Mouse (Mus musculus) liver, adult 2 months (tissue): ENCODE measurements around the gene Tlx2. TPM values are rescaled to one million over a fixed set of nuclear protein-coding genes. Genes with fewer than 3 reads are reported as not detected.

ENCODE experiments used
- DNase-seq: peaks from one replicate; pipeline ENCODE4 v3.0.0-alpha.2; 2011; ENCODE audit warnings: low read depth, low spot score; ENCODE audit errors: extremely low read depth
- H3K27ac ChIP-seq: fragments of 200-500 bp; replicated peaks from 2 replicates; pipeline ENCODE4 v1.5.1; 2012; ENCODE audit warnings: low read depth, mild to moderate bottlenecking, control low read depth, inconsistent platforms, low read length; ENCODE audit not compliant: insufficient read depth
- H3K27me3 ChIP-seq: fragments of 200-500 bp; 2 replicates; pipeline ENCODE4 v1.6.1; 2012; ENCODE audit warnings: mild to moderate bottlenecking, moderate library complexity, low read length, inconsistent platforms; ENCODE audit not compliant: control insufficient read depth, insufficient read depth
- H3K36me3 ChIP-seq: fragments of 200-500 bp; 2 replicates; pipeline ENCODE4 v1.6.1; 2012; ENCODE audit warnings: low read length, inconsistent platforms; ENCODE audit not compliant: control insufficient read depth, insufficient read depth
- H3K4me1 ChIP-seq: fragments of 200-500 bp; 2 replicates; pipeline ENCODE4 v1.6.1; 2011; ENCODE audit warnings: low read length; ENCODE audit not compliant: control insufficient read depth, insufficient read depth
- H3K4me3 ChIP-seq: fragments of 200-500 bp; 2 replicates; pipeline ENCODE4 v1.5.1; 2011; ENCODE audit warnings: low read depth, mild to moderate bottlenecking, control low read depth, low read length, moderate library complexity; ENCODE audit not compliant: insufficient read depth
- H3K79me2 ChIP-seq: fragments of 200-500 bp; 2 replicates; pipeline ENCODE4 v1.6.1; 2012; ENCODE audit warnings: inconsistent platforms, mild to moderate bottlenecking, low read length, moderate library complexity; ENCODE audit not compliant: control insufficient read depth, insufficient read depth
- H3K9ac ChIP-seq: fragments of 200-500 bp; 2 replicates; pipeline ENCODE4 v1.6.1; 2012; ENCODE audit warnings: low read depth, mild to moderate bottlenecking, control low read depth, inconsistent platforms, low read length
- CTCF ChIP-seq: fragments of 200-500 bp; IDR thresholded peaks from 2 replicates; pipeline ENCODE4 v1.5.1; 2011; ENCODE audit warnings: low read depth, low read length, control low read depth
- POLR2A ChIP-seq: fragments of 200-500 bp; IDR thresholded peaks from 2 replicates; pipeline ENCODE4 v1.6.1; 2011; ENCODE audit warnings: low read length, control low read depth; ENCODE audit not compliant: insufficient read depth; ENCODE audit errors: extremely low read depth
- WGBS: fragments of 180-500 bp; shearing (Covaris S2); methylation state at CpG from one replicate; pipeline ENCODE4 v1.1.7; 2018; 5-methylcytosine and 5-hydroxymethylcytosine counted together
- polyA plus RNA-seq: library from polyadenylated mRNA; depleted of rRNA; stranded (reverse); fragments of >200 nt; gene quantifications from 2 replicates; pipeline ENCODE4 v1.2.3, GENCODE M21; 2012
- total RNA-seq: library from RNA; depleted of rRNA; stranded (reverse); fragments of >200 nt; gene quantifications from 2 replicates; pipeline ENCODE4 v1.2.3, GENCODE M21; 2014

The Tlx2 gene
- total and polyA plus RNA-seq, 2 experiments, result not detected

- Histone ChIP-seq H3K27me3 (no peaks in the 10 kb centered on the region), H3K36me3 (no peaks in the 10 kb centered on the region), H3K27ac (peak within 1 kb of the TSS; percentile 43), H3K79me2 (no peaks in the 10 kb centered on the region), H3K4me1 (peaks cover 3% of the 10 kb centered on the region; the same call in 1 of the 2 replicates), H3K4me3 (peak within 1 kb of the TSS; percentile 71), H3K9ac (peak within 1 kb of the TSS; percentile 49)
- no peak for DNase-seq
- 1% methylated on average over 51 of the region's 51 CpGs for WGBS
- 0 out of 2 replicates have a peak, but pooled peaks have one; percentile 27 for TF ChIP-seq POLR2A
- TF ChIP-seq CTCF, result no peak
Observed at GRCm38 (mm10) chr6:83033249-83034185, 36.6 kb downstream of the Tlx2 start, which contains the start of the genes Dok1 and Loxl3. Dok1 (minus strand) TSS chr6:83033471. Loxl3 (plus strand) TSS chr6:83034173.

GRCm38 (mm10) chr6:83032769-83033191 is 37.3 kb downstream of the Tlx2 start:
- no peak for TF ChIP-seq POLR2A
- TF ChIP-seq CTCF, result no peak
- peak overlapping the region; percentile 38; the same call in 1 of the 2 replicates for H3K27ac ChIP-seq
- H3K9ac ChIP-seq, result peak overlapping the region; percentile 49
- H3K4me1 ChIP-seq, result no peaks in the 10 kb centered on the region
- no peak for DNase-seq
- H3K79me2 ChIP-seq, result no peaks in the 10 kb centered on the region
- H3K4me3 ChIP-seq, result peak overlapping the region; percentile 71
- 2% methylated on average over 31 of the region's 31 CpGs for WGBS
- H3K36me3 ChIP-seq, result no peaks in the 10 kb centered on the region
- H3K27me3 ChIP-seq, result no peaks in the 10 kb centered on the region

- TF ChIP-seq POLR2A, result no peak
- TF ChIP-seq CTCF, result no peak
- DNase-seq, result no peak
- 38% methylated on average over 18 of the region's 18 CpGs for WGBS
- Histone ChIP-seq H3K79me2 (no peaks in the 10 kb centered on the region), H3K4me3 (no peak overlapping the region), H3K9ac (no peak overlapping the region), H3K27me3 (no peaks in the 10 kb centered on the region), H3K36me3 (no peaks in the 10 kb centered on the region), H3K27ac (no peak overlapping the region), H3K4me1 (no peaks in the 10 kb centered on the region)
Observed at GRCm38 (mm10) chr6:83031921-83032590, 38.0 kb downstream of the Tlx2 start.

GRCm38 (mm10) chr6:83031111-83031510 is 39.0 kb downstream of the Tlx2 start:
- H3K79me2 ChIP-seq, result no peaks in the 10 kb centered on the region
- no peak for DNase-seq
- H3K27me3 ChIP-seq, result no peaks in the 10 kb centered on the region
- no peak overlapping the region for H3K9ac ChIP-seq
- H3K27ac ChIP-seq, result no peak overlapping the region
- no peaks in the 10 kb centered on the region for H3K4me1 ChIP-seq
- no peak overlapping the region for H3K4me3 ChIP-seq
- TF ChIP-seq CTCF (no peak), POLR2A (no peak)
- 77% methylated on average over 7 of the region's 7 CpGs for WGBS
- H3K36me3 ChIP-seq, result no peaks in the 10 kb centered on the region

GRCm38 (mm10) chr6:83029777-83030176 is 40.3 kb downstream of the Tlx2 start:
- WGBS, result 58% methylated on average over 10 of the region's 10 CpGs

More at GRCm38 (mm10) chr6:83029777-83030176, 40.3 kb downstream of the Tlx2 start:
- H3K79me2 ChIP-seq, result no peaks in the 10 kb centered on the region
- H3K36me3 ChIP-seq, result no peaks in the 10 kb centered on the region
- H3K27ac ChIP-seq, result no peak overlapping the region
- TF ChIP-seq POLR2A (no peak), CTCF (no peak)
- DNase-seq, result no peak
- no peak overlapping the region for H3K4me3 ChIP-seq
- H3K27me3 ChIP-seq, result no peaks in the 10 kb centered on the region
- no peak overlapping the region for H3K9ac ChIP-seq
- H3K4me1 ChIP-seq, result no peaks in the 10 kb centered on the region
